Mouse (Mus musculus) heart, embryonic 13.5 days (tissue): ENCODE measurements around the gene Swap70. TPM values are rescaled to one million over a fixed set of nuclear protein-coding genes. Genes with fewer than 3 reads are reported as not detected.

Experiments used
- ATAC-seq: fragments of 200-750 bp; cut with Nextera tagmentation; 2 replicates; pipeline ENCODE4 v1.8.0; 2017; ENCODE audit warnings: moderate TSS enrichment; ENCODE audit not compliant: insufficient number of reproducible peaks, low FRiP score, low TSS enrichment; ENCODE audit errors: extremely low read depth
- H3K27ac ChIP-seq: fragments of 300-500 bp; sonication (generic); replicated peaks from 2 replicates; pipeline ENCODE4 v1.5.1; 2015; ENCODE audit warnings: moderate library complexity, mild to moderate bottlenecking, inconsistent platforms
- H3K27me3 ChIP-seq: fragments of 300-500 bp; sonication (generic); replicated peaks from 2 replicates; pipeline ENCODE4 v1.6.1; 2015; ENCODE audit warnings: mild to moderate bottlenecking, inconsistent platforms
- H3K36me3 ChIP-seq: fragments of 300-500 bp; sonication (generic); 2 replicates; pipeline ENCODE4 v1.6.1; 2015; ENCODE audit warnings: mild to moderate bottlenecking, inconsistent platforms
- H3K4me1 ChIP-seq: fragments of 300-500 bp; sonication (generic); 2 replicates; pipeline ENCODE4 v1.6.1; 2015; ENCODE audit warnings: inconsistent platforms
- H3K4me2 ChIP-seq: fragments of 300-500 bp; sonication (generic); 2 replicates; pipeline ENCODE4 v1.6.1; 2015; ENCODE audit warnings: inconsistent platforms, mild to moderate bottlenecking, moderate library complexity
- H3K4me3 ChIP-seq: fragments of 300-500 bp; sonication (generic); 2 replicates; pipeline ENCODE4 v1.5.1; 2015; ENCODE audit warnings: moderate library complexity, mild to moderate bottlenecking, inconsistent platforms
- H3K9ac ChIP-seq: fragments of 300-500 bp; sonication (generic); 2 replicates; pipeline ENCODE4 v1.6.1; 2015; ENCODE audit warnings: inconsistent platforms, mild to moderate bottlenecking, moderate library complexity
- H3K9me3 ChIP-seq: fragments of 300-500 bp; sonication (generic); 2 replicates; pipeline ENCODE4 v1.6.1; 2016; ENCODE audit warnings: inconsistent platforms
- WGBS: fragments of 180-500 bp; shearing (Covaris S2); methylation state at CpG from one replicate; pipeline ENCODE4 v1.1.7; 2015; ENCODE audit warnings: mixed read lengths; 5-methylcytosine and 5-hydroxymethylcytosine counted together
- polyA plus RNA-seq: library from polyadenylated mRNA; unstranded; fragments of >200 nt; fragmentation: Nextera tagmentation; extraction: Ambion mirVana; gene quantifications from 2 replicates; pipeline ENCODE4 v1.2.1, GENCODE M21; 2015

Gene Swap70
- polyA plus RNA-seq, 1 experiment from 2014 or later, result 18.6 TPM

GRCm38 (mm10) chr7:110271814-110272213, 50.3 kb downstream of the Swap70 start:
- Histone ChIP-seq H3K4me1 (peaks cover 17% of the 10 kb centered on the region; the same call in 1 of the 2 replicates), H3K4me3 (no peak overlapping the region), H3K27me3 (0 out of 2 replicates have a peak, but pooled peaks cover 2% of the 10 kb centered on the region), H3K9ac (0 out of 2 replicates have a peak overlapping the region, but pooled peaks have one; percentile 30), H3K4me2 (no peak overlapping the region), H3K36me3 (peaks cover 75% of the 10 kb centered on the region), H3K9me3 (no peaks in the 10 kb centered on the region), H3K27ac (peak overlapping the region; percentile 48)
- 61% methylated on average over 9 of the region's 9 CpGs for WGBS
- ATAC-seq, result no peak; the same call in 1 of the 2 replicates

DNA sequence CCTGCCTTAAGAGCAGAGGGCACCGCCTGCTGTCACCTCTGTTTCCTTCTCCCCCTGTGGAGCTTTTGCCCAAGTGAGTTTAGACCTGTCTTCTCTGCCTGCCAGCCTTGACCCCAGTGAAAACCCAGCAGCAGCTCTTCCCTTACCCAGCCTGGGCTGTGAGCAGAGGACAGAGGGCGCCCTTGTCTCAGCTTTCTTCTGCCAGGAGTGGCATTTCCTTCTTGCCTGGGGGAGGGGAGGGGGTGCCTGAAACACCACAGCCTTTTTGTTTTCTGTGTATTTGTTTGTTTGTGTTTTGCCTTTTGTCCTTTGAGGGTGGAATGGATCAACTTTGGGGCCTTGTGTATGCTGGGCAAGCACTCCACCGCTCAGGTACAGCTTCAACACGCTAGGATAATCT, 50.9 kb downstream of the Swap70 start:
- peak overlapping the region; percentile 48 for H3K27ac ChIP-seq
- H3K4me3 ChIP-seq, result no peak overlapping the region
- no peak overlapping the region for H3K9ac ChIP-seq
- peaks cover 17% of the 10 kb centered on the region; the same call in 1 of the 2 replicates for H3K4me1 ChIP-seq
- peaks cover 3% of the 10 kb centered on the region; the same call in 1 of the 2 replicates for H3K27me3 ChIP-seq
- no peaks in the 10 kb centered on the region for H3K9me3 ChIP-seq
- no peak overlapping the region for H3K4me2 ChIP-seq
- 71% methylated on average over 4 of the region's 4 CpGs for WGBS
- ATAC-seq, result no peak
- peaks cover 75% of the 10 kb centered on the region for H3K36me3 ChIP-seq

DNA sequence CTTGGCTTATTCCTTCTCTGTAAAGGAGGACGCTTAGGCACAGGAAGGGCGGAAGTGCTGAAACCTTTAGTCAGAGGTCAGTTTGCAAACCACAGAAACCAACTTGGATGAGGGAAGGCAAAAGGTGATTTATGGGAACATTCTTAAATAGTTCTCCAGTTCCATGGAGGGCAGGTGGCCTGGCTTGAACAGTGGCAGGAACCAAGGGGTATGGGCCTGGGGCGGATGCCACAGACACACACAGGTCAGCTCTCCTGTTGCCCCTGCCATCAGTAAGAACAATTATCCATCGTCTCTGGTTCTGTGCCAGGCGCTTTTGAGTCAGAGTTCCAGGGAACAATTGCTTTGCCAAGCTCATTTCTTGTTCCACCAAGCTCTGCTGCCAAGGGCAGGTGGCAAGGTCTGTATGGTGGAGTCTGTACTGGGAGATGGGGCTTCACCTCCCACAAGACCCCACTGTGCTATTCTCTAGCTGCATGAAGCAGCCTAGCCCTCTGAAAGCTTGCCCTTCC, 56.3 kb downstream of the Swap70 start:
- 86% methylated on average over 5 of the region's 5 CpGs for WGBS

GRCm38 (mm10) chr7:110279183-110279582, 57.7 kb downstream of the Swap70 start:
- no peak for ATAC-seq
- no peak overlapping the region for H3K9ac ChIP-seq
- H3K4me2 ChIP-seq, result no peak overlapping the region
- H3K4me1 ChIP-seq, result peaks cover 8% of the 10 kb centered on the region; the same call in 1 of the 2 replicates
- no peak overlapping the region for H3K27ac ChIP-seq
- H3K36me3 ChIP-seq, result peaks cover 92% of the 10 kb centered on the region
- no peaks in the 10 kb centered on the region for H3K9me3 ChIP-seq
- H3K27me3 ChIP-seq, result peaks cover 12% of the 10 kb centered on the region; the same call in 1 of the 2 replicates
- WGBS, result 90% methylated on average over 4 of the region's 4 CpGs
- no peak overlapping the region for H3K4me3 ChIP-seq

More for the DNA sequence above, 56.3 kb downstream of the Swap70 start:
- Histone ChIP-seq H3K9ac (no peak overlapping the region), H3K36me3 (peaks cover 98% of the 10 kb centered on the region), H3K27ac (no peak overlapping the region), H3K27me3 (peaks cover 14% of the 10 kb centered on the region; the same call in 1 of the 2 replicates), H3K9me3 (no peaks in the 10 kb centered on the region), H3K4me2 (no peak overlapping the region), H3K4me1 (peaks cover 8% of the 10 kb centered on the region; the same call in 1 of the 2 replicates), H3K4me3 (no peak overlapping the region)
- ATAC-seq, result no peak

DNA sequence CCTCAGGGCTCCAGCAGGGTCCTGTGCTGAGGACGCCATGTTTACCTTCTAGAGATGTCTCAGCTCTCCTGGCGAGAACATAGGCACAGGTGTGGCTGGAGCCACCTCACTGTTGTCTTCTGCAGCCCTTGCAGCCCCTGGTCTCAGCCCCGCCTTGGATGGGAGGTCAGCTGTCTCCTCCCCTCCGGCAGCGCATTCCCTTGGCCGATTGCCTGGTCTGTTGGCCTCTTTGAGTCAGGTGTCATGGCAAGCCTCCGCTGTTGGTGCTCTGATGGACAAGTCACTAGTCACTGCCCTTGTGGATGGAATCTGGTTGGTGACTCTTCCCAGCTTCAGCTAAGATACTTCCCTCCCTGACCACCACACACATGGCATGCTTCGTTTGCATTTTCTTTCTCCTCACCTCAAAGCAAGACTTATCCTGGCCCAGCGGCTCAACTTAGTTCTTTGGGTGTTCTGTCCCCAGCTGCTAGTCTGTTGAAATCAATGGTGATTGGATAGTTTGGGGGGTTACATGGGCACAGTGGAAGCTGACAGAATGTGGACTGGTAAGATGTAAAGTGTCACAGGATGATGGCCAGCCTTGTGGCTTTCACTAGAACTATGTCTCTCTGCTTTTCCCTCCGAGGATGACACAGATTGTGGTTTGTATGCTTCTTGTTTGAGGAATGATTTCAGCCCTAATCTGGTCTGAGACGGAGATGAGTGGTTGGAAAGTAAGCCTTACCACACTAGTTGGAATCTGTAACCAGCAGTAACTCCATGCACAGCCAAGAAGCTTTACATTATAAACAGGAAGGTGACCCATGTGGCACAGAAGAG, 60.1 kb downstream of the Swap70 start:
- Histone ChIP-seq H3K4me1 (no peaks in the 10 kb centered on the region), H3K4me3 (no peak overlapping the region), H3K27me3 (peaks cover 12% of the 10 kb centered on the region; the same call in 1 of the 2 replicates), H3K9me3 (no peaks in the 10 kb centered on the region), H3K36me3 (peaks cover 72% of the 10 kb centered on the region), H3K27ac (no peak overlapping the region), H3K9ac (no peak overlapping the region), H3K4me2 (no peak overlapping the region)
- WGBS, result 83% methylated on average over 11 of the region's 11 CpGs
- ATAC-seq, result no peak

DNA sequence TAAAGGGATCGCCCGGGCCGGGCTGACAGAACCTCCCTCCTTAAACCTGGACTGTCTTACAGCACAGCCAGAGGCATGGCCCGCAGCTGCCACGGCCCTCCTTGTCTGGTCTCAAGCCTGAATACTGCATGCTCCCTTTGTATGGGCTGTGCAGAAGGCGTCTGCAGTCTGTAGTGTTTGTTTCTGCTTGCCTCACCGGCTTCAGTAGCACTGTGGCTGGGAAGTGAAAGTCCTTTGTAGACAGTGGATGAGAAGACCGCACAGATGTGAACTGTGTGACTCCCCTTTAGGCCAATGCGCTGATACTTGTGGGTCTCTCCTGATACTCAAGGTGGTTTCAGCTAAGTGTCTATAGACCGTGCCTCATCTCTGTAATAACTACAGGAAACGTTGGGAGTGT, 61.3 kb downstream of the Swap70 start:
- no peak overlapping the region for H3K4me3 ChIP-seq
- H3K9ac ChIP-seq, result 0 out of 2 replicates have a peak overlapping the region, but pooled peaks have one; percentile 19
- no peak overlapping the region for H3K27ac ChIP-seq
- no peaks in the 10 kb centered on the region for H3K9me3 ChIP-seq
- H3K36me3 ChIP-seq, result peaks cover 61% of the 10 kb centered on the region
- no peak overlapping the region for H3K4me2 ChIP-seq
- no peak for ATAC-seq
- H3K4me1 ChIP-seq, result peaks cover 9% of the 10 kb centered on the region
- 81% methylated on average over 11 of the region's 11 CpGs for WGBS
- H3K27me3 ChIP-seq, result peaks cover 7% of the 10 kb centered on the region; the same call in 1 of the 2 replicates

GRCm38 (mm10) chr7:110283484-110284275, 62.2 kb downstream of the Swap70 start:
- Histone ChIP-seq H3K9ac (no peak overlapping the region), H3K4me3 (no peak overlapping the region), H3K4me1 (peaks cover 18% of the 10 kb centered on the region), H3K9me3 (no peaks in the 10 kb centered on the region), H3K4me2 (no peak overlapping the region), H3K27me3 (no peaks in the 10 kb centered on the region), H3K27ac (no peak overlapping the region), H3K36me3 (peaks cover 52% of the 10 kb centered on the region)
- ATAC-seq, result no peak
- WGBS, result 82% methylated on average over 6 of the region's 6 CpGs

DNA sequence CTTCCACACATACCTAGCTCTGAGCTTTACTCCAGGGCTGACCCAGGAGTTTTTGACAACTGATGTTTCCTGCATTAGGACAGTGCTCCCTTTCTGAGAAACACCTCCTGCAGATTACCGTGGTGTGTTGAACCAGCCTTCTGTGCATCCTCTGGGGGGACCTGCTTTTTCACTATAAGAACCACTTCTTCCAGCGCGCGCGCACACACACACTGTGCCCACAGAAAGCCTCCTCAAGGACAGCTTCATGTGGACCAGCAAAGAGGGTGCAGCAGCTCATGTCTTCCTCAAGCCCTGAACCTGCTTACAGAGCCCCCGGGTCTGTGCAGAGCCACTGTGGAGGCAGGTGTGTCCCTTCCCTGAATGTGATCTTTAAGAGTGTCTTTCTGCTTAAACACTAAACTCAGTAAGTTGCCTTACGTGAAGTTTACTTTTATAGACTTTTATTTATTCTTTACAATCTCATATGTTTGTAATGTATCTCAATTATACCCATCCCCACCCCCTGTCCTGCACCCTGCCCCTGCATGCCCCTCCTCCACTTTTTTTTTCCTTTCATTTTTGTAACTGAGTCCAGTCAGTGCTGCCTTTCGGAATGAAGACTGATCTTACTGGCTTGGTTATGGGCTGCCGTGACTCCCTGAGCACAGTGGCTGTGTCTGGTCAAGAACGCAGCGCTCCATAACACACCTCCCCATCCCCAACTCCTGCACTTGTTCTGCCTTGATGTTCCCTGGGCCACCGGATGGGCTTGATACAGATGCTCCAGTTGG, 63.8 kb downstream of the Swap70 start:
- no peak for ATAC-seq
- no peak overlapping the region for H3K4me3 ChIP-seq
- peaks cover 33% of the 10 kb centered on the region for H3K4me1 ChIP-seq
- H3K9ac ChIP-seq, result no peak overlapping the region
- no peaks in the 10 kb centered on the region for H3K9me3 ChIP-seq
- no peak overlapping the region for H3K27ac ChIP-seq
- 80% methylated on average over 12 of the region's 12 CpGs for WGBS
- no peaks in the 10 kb centered on the region for H3K27me3 ChIP-seq
- no peak overlapping the region for H3K4me2 ChIP-seq
- H3K36me3 ChIP-seq, result peaks cover 36% of the 10 kb centered on the region

- H3K9me3 ChIP-seq, result no peaks in the 10 kb centered on the region
- no peak overlapping the region for H3K4me2 ChIP-seq
- no peak overlapping the region for H3K27ac ChIP-seq
- H3K4me3 ChIP-seq, result no peak overlapping the region
- no peak for ATAC-seq
- H3K36me3 ChIP-seq, result peaks cover 32% of the 10 kb centered on the region
- no peaks in the 10 kb centered on the region for H3K27me3 ChIP-seq
- 70% methylated on average over 3 of the region's 3 CpGs for WGBS
- H3K9ac ChIP-seq, result no peak overlapping the region
- H3K4me1 ChIP-seq, result peaks cover 33% of the 10 kb centered on the region
These were observed 64.3 kb downstream of the Swap70 start for GRCm38 (mm10) chr7:110285849-110286151.

- peaks cover 33% of the 10 kb centered on the region for H3K4me1 ChIP-seq
- ATAC-seq, result no peak
- no peak overlapping the region for H3K4me2 ChIP-seq
- no peak overlapping the region for H3K9ac ChIP-seq
- WGBS, result 78% methylated on average over 8 of the region's 8 CpGs
- peaks cover 27% of the 10 kb centered on the region for H3K36me3 ChIP-seq
- H3K9me3 ChIP-seq, result no peaks in the 10 kb centered on the region
- no peak overlapping the region for H3K27ac ChIP-seq
- no peak overlapping the region for H3K4me3 ChIP-seq
- no peaks in the 10 kb centered on the region for H3K27me3 ChIP-seq
These were observed 64.8 kb downstream of the Swap70 start for GRCm38 (mm10) chr7:110286198-110286732.
